Mouse (Mus musculus) cerebellum, adult 18-20 months (tissue): ENCODE measurements around the gene Hip1.
"Not testable (repeated sequence)": the region's sequence is repeated elsewhere in the genome, so short reads cannot be mapped to it uniquely, and the experiment has no call there.

Experiments used
- DNase-seq, 2 experiments: peaks; one replicate each; pipeline ENCODE4 v3.0.0; 2021

The Hip1 gene

GRCm38 (mm10) chr5:135488881-135489694, 55.8 kb downstream of the Hip1 start:
- DNase-seq = peak; percentile 43 to 61

DNA sequence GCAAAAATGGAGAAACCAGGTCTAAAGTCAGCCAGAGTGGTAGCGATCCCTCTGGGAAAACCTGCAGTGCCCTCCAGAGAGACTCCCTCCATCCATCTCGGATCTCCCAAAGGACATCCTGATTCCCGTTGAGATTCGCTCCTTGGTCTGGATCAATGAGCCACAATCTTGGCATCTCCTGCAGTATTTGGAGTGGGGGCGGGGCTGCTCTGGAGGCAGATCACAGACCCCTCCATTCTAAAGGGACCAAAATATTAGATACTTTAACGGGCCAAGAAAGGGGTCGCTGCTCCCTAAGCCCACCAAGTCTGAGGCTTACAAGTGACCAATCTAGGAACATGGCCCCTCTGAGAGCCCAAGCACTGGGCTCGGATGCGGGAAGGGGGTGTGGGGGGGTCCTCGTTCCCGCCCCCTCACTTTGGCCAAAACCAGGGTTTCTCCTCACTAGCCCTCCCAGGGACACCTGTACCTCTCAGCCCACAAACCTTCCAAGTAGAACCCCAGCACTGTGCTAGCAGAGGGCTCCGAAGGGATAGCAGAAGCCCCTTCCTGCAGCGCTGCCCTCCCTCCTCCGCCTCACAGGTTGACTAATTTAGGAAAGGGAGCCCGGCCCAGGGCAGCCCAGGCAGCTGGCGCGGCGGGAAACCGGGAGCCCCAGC, 56.6 kb downstream of the Hip1 start:
- no peak for DNase-seq

DNA sequence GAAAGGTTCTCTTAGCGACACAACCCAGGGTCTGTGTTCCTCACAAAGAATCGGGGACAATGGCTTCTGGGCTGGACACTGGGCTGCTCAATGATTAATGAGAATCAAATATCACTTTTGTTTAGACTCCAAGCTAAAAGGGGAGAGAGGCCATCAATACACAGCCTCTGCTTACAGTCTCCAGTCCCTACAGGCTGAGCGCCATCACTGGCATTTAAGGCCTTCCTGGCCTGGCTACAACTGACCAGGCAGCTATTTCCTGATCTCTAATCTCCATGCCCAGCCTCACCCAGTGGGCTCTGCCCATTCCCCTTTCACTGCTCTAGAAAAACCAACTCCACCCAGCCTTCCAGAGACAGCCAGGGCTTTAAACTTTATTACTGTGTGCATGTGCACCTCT, 59.6 kb downstream of the Hip1 start:
- no peak for DNase-seq

GRCm38 (mm10) chr5:135483865-135484264, 61.1 kb downstream of the Hip1 start:
- not testable (repeated sequence) for DNase-seq

DNA sequence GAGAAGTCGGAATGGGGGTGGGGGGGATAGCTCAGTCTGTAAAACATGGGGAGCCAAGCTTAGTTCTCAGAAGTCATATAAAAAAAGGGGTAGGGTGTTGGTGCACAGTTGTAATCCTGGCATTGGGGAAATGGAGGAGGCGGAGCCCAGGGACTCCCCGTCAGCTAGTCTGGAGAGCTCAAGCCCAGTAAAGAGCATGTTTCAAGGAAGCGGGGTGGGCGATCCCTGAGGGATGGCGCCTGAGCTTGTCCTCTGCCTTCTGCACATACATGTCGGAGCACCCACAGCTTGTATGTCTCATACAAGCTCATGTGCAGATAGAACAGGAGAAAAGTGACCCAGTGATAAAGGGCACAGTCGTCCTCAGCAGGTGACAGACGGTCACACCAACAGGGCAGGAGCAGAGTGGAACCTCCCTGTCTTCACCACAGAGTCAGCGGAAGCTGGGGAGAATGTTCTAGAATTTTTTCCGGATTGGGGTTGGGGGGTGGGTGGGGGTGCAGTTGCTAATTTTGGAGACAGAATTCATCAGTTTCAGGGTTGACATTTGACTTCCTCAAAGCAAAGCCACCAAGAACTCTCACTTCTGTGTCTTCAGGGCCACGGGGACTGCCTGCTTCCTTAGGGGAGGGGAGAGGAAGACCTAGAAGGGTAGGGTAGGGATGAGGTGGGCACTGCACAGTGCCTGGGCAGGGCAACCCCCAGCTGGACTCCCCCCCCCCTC, 65.9 kb downstream of the Hip1 start:
- no peak for DNase-seq

DNA sequence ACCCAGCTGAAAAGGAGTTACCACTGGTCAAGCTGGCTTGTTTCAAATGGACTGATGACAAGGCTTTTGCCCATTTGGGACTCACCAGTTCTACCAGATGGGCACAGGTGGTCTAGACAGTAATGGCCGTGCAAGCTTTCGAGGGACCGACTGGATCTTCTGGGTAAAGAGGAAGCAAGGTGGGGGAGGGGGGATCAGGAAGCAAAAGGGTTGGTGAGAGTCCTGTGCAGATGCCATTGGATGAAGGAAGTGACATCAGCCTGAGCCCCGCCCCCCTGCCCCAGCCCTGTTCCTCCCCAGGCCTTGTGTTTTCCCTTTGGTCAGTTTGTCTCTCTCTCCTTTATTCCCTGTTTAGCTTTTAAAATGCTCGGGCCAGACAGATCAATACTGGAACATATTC, 68.7 kb downstream of the Hip1 start:
- no peak for DNase-seq

- no peak for DNase-seq
These were observed 72.5 kb downstream of the Hip1 start for GRCm38 (mm10) chr5:135472405-135472804.

DNA sequence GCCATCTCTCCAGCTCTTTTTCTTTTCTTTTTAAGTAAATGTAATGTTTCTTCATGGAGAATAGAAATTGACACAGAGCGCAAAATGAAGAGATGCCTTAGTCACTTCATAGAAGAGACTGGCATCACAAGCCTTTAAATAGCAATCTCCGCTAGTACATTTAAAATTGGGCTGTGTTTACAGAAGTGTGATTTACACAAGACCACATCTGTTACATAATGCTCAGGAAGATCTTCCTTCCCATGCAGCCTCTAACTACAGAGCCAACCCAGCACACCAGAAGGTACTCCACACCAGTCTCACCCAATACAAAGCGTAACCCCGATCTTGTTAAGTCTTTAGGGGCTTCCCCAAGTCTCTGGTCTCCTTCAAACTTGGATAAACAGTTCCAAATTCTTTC, 73.2 kb downstream of the Hip1 start:
- DNase-seq = no peak

DNA sequence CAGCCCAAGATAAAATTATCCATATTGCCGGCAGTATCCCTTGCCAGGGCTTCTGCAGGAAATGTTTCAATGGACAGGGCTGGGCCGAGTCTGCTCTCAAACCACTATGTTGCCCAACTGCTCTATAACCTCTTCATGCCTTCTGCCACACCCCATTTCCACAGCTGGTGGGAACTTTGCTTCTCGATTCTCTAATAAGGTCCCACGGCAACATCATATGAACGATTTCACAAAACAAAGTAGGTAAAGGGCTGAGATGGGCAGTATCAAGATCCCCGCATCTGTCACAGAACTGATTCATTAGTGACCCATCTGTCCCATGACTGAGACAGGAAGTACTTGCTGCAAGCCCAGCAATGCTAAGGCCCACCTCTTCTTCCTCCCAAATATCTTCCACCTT, 76.6 kb downstream of the Hip1 start:
- DNase-seq = no peak

DNA sequence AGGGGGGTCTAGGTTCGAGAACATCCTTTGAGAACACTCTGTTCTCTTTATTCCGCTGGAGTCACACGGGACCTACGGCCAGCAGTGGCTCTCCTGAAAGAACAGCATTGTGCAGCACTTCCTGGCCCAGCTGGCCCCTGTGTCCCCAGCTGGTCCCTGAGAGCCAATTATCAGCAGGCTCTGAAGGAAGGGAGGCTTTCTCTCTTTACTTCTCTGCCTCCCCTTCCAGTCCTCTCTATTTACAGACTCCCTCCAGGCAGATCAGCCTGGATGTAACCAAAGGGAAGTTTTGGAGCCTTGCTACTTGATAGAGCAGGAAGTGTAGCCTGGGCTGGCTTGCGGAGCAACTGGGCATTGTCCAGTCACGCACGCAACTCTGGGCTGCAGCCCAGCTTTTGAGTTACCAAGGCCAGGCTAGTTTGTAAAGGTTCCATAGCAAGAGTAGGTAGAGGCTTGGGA, 79.1 kb downstream of the Hip1 start:
- peak; percentile 31 to 47 for DNase-seq

GRCm38 (mm10) chr5:135463380-135463779, 81.5 kb downstream of the Hip1 start:
- DNase-seq = no peak

DNA sequence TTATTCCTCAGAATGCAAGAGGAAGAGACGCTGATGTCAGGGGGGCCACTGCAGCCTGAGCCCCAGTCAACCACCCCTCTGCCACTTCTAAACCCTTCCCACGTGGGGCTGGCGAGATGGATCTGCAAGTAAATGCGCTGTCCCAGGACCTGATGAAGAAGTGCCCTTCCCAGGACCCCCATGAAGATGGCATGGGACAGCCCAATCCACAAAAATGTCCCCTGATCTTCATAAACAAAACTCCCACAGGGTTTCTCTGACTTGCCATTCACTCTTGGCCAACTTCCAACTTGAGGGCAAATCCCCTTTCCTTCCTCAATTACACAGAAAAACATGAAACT, 84.1 kb downstream of the Hip1 start:
- DNase-seq = no peak

GRCm38 (mm10) chr5:135460152-135460832, 84.6 kb downstream of the Hip1 start:
- peak; percentile 27 to 46 for DNase-seq

DNA sequence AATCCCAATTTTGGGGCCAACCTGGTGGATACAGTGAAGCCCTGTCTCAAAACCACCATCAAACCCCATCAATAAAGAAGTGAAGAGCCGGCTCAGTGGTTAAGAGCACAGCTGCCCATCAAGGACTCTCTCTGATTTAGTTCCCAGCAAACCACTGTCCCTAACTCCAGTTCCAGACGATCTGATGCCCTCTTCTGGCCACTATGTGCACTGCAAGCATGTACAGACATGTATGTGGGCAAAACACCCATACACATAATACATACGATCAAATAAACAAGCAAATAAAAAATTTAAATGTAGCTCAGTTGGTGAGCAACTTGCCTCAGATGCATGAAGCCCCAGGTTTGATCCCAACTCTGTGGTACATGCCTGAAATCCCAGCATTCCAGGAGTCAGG, 85.4 kb downstream of the Hip1 start:
- peak; percentile 15 to 20 for DNase-seq

DNA sequence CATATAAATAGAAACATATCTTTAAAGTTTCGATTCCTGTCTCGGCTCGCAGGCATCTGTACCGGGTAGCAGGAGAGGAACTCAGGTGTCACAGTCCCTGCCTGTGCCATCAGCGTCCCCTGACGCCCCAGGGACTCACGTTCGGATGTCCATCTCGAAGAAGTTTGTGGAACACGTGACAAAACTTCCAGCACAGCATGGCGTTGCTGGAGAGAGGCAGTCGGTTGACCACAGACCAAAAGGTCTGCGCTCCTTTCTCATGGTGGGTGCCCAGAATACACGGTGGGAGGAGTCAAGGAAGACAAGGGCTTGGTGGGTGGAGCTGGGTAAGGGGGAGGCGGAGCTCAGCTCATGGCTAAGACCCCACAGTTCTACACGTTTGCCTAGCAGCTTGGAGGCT, 87.0 kb downstream of the Hip1 start:
- no peak for DNase-seq

DNA sequence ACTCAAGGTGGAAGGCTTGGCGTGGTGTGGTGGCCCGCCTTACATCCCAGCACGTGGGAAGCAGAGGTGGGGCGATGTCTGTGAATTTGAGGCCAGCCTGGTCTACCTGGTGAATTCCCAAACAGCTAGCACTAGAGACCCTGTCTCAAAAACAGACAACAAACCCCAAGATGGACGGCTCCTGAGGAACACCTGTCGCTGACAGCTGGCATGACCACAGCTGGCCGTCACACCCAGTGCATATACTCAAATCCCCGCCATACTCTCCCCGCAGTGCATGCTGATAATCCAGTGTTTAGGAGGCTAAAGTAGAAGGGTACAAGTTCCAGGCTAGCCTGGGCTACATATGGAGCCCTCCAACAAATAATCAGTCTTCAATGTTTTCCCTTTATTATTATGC, 88.4 kb downstream of the Hip1 start:
- no peak for DNase-seq

- DNase-seq = no peak
These were observed 90.7 kb downstream of the Hip1 start for GRCm38 (mm10) chr5:135454256-135454655.

- DNase-seq = not testable (repeated sequence)
These were observed 93.4 kb downstream of the Hip1 start for GRCm38 (mm10) chr5:135451559-135451958.

DNA sequence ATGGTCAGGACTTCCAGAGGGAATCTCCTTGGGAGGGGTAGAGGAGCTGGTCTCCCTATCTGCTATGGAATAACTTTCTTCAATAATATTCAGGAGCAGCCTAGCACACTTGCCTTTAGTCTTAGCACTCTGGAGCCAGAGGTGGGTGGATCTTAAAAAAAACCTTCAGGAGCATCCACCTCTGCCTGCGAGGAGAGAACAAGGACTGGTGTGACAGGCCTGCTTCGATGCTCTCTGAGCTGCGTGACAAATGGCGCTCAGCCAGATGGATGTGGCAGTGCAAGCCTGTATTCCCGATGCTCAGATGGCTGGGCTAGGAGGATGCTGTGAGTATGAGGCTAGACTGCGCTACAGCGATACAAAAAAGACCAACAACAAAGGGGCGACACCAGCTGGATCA, 93.8 kb downstream of the Hip1 start:
- DNase-seq = no peak

GRCm38 (mm10) chr5:135445755-135446154, 99.2 kb downstream of the Hip1 start:
- DNase-seq = no peak

GRCm38 (mm10) chr5:135442430-135442829, 102.5 kb downstream of the Hip1 start:
- DNase-seq = no peak

DNA sequence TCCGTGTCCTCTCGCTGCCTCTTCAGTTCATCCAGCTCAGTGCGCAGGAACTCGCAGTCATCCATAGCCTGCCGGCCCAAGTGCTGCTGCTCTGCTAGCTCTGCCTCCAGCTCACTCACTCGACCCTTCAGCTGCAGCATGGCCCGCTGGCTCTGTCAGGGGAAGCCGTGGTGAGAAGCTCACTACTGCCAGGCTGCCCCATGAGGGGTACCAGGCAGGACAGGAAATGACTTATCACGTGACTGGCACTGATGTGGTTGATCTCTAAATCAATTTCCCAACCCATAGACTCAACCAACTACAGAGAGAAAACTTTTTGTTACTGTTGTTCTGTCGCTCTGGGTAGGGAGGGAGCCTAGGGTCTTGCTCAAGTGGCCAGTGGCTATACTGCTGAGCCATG, 109.9 kb downstream of the Hip1 start:
- no peak for DNase-seq

DNA sequence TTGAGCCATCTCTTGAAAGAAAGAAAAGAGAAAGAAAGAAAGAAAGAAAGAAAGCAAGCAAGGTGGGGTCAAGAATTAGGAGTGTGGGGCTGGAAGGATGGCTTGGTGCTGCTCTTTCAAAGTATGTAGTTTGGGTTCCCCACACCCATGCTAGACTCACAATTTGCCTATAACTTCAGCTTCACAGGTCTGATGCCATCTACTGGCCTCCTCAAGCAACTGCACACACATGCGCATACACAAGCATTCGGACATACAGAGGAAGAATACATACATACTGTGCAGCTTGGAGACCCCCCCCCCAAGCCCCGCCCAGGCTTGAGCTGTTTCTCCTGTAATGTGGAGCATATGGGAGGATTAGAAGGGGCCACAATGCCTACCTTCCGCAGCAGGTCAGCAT, 111.1 kb downstream of the Hip1 start:
- no peak for DNase-seq
